In genomic region chr8:61661611-61662010, GRCm38 (mm10) we compare ENCODE assay signal across 25 mouse cellular contexts.
"Had no signal": no experiment of that assay in that cellular context is flagged by ENCODE, and none has a peak within 500 bp of the region (broad histone marks: within the 10 kb centered on the region; RNA-seq: fewer than 3 reads in every experiment).

No protein-coding gene starts in this region.

- H3K27me3 ChIP-seq: heart, embryonic 12.5 days; hindbrain, embryonic 12.5 days; intestine, embryonic 15.5 days; limb, embryonic 12.5 days had no signal

- H3K4me3 ChIP-seq: gastrocnemius, adult 2 months; heart, adult 2 months; heart, embryonic 10.5 days; heart, embryonic 12.5 days; hindbrain, embryonic 10.5 days; hindbrain, embryonic 12.5 days; intestine, embryonic 15.5 days; layer of hippocampus, adult 2 months; left cerebral cortex, adult 2 months; limb, embryonic 10.5 days; limb, embryonic 12.5 days had no signal

- H3K4me2 ChIP-seq: heart, embryonic 12.5 days; hindbrain, embryonic 12.5 days; hindbrain, embryonic 14.5 days; intestine, embryonic 15.5 days; limb, embryonic 12.5 days; liver, embryonic 11.5 days had no signal

- H3K9ac ChIP-seq: heart, embryonic 12.5 days; hindbrain, embryonic 12.5 days; hindbrain, embryonic 14.5 days; intestine, embryonic 15.5 days; limb, embryonic 12.5 days had no signal

- DNase-seq: gastrocnemius, adult 2 months; gastrocnemius, postnatal 10 days; gastrocnemius, postnatal 25 days; heart, adult 2 months; heart, postnatal 10 days; kidney, adult 18-20 months; kidney, adult 8-10 months; kidney, postnatal 10 days; kidney, postnatal 25 days; kidney, postnatal 4 days; liver had no signal

- ATAC-seq: hindbrain, embryonic 16.5 days; inflammation-experienced regulatory T-cells, adult 6 months; intestine, embryonic 15.5 days; intestine, postnatal 0 days had no signal

- H3K27ac ChIP-seq: gastrocnemius, adult 2 months; heart, adult 2 months; heart, embryonic 10.5 days; hindbrain, embryonic 10.5 days; hindbrain, embryonic 12.5 days; hindbrain, embryonic 14.5 days; intestine, embryonic 15.5 days; layer of hippocampus, adult 2 months; left cerebral cortex, adult 2 months; limb, embryonic 10.5 days; limb, embryonic 12.5 days had no signal

- H3K36me3 ChIP-seq: hindbrain, embryonic 12.5 days; intestine, embryonic 15.5 days had no signal

- H3K4me1 ChIP-seq: intestine, embryonic 15.5 days had no signal

- H3K9me3 ChIP-seq: heart, embryonic 10.5 days; heart, embryonic 12.5 days; hindbrain, embryonic 10.5 days; hindbrain, embryonic 12.5 days; intestine, embryonic 15.5 days; limb, embryonic 10.5 days; limb, embryonic 12.5 days had no signal
